8 mouse cellular contexts compared by ENCODE assay signal in genomic region chr1:63112865-63113261, GRCm38 (mm10). TPM values are rescaled to one million over a fixed set of nuclear protein-coding genes. Genes with fewer than 3 reads are reported as not detected.
DNase-seq lines count a peak whose midpoint lies in the region; ATAC-seq lines count a peak whose summit lies in the region.

No protein-coding gene starts in this region.

- peak overlapping the region; percentile 84 for H3K4me2 ChIP-seq in limb, embryonic 12.5 days
- H3K4me2 ChIP-seq in midbrain, embryonic 13.5 days (replicated peaks) = peak overlapping the region; percentile 86
- peak overlapping the region; percentile 80 for H3K4me2 ChIP-seq in stomach, embryonic 14.5 days (replicated peaks; ENCODE audit: low read depth, low read length)

- peak; percentile 47 for DNase-seq in CD4-positive, CD25-positive, alpha-beta regulatory T cell, adult 2 months (ENCODE audit: low read depth, low spot score)
- DNase-seq in forebrain, embryonic 10.5 days (ENCODE audit: extremely low spot score, low spot score) = peak; percentile 45
- DNase-seq in heart, postnatal 36 days = peak; percentile 31 to 61

- no peak for ATAC-seq in CD4-positive, CD25-positive, alpha-beta regulatory T cell, adult 4 months
- no peak for ATAC-seq in limb, embryonic 12.5 days (ENCODE audit: insufficient number of reproducible peaks, insufficient read depth, low FRiP score, low TSS enrichment, low read depth)
- ATAC-seq in midbrain, embryonic 13.5 days = peak; percentile 25; the same call in 1 of the 2 replicates
- 0 out of 2 replicates have a peak, but pooled peaks have one; percentile 4 for ATAC-seq in stomach, embryonic 14.5 days (ENCODE audit: insufficient number of reproducible peaks, insufficient read depth, low FRiP score, low read depth)

- intact Hi-C loops in heart, postnatal 36 days (cut with DNase I) = no loop called here

- no peaks in the 10 kb centered on the region for H3K9me3 ChIP-seq in forebrain, embryonic 10.5 days
- no peaks in the 10 kb centered on the region for H3K9me3 ChIP-seq in limb, embryonic 12.5 days
- no peaks in the 10 kb centered on the region for H3K9me3 ChIP-seq in midbrain, embryonic 13.5 days
- H3K9me3 ChIP-seq in stomach, embryonic 14.5 days (ENCODE audit: control insufficient read depth, low read depth, low read length) = no peaks in the 10 kb centered on the region

- H3K9ac ChIP-seq in limb, embryonic 12.5 days (replicated peaks) = peak overlapping the region; percentile 100
- H3K9ac ChIP-seq in midbrain, embryonic 13.5 days (replicated peaks) = peak overlapping the region; percentile 99
- H3K9ac ChIP-seq in stomach, embryonic 14.5 days (replicated peaks; ENCODE audit: low read depth, low read length) = peak overlapping the region; percentile 100

- H3K27ac ChIP-seq in brown adipose tissue, adult 24 weeks (replicated peaks; ENCODE audit: low read depth, low read length) = peak overlapping the region; percentile 64
- peak overlapping the region; percentile 100 for H3K27ac ChIP-seq in forebrain, embryonic 10.5 days
- peak overlapping the region; percentile 100 for H3K27ac ChIP-seq in limb, embryonic 12.5 days
- H3K27ac ChIP-seq in midbrain, embryonic 13.5 days = peak overlapping the region; percentile 98
- H3K27ac ChIP-seq in stomach, embryonic 14.5 days (ENCODE audit: low read length) = peak overlapping the region; percentile 100

- H3K4me3 ChIP-seq in brown adipose tissue, adult 24 weeks (ENCODE audit: insufficient read depth, low read depth, low read length) = peak overlapping the region; percentile 81
- peak overlapping the region; percentile 98 for H3K4me3 ChIP-seq in forebrain, embryonic 10.5 days
- H3K4me3 ChIP-seq in limb, embryonic 12.5 days (replicated peaks) = peak overlapping the region; percentile 95
- H3K4me3 ChIP-seq in midbrain, embryonic 13.5 days (replicated peaks) = peak overlapping the region; percentile 95
- peak overlapping the region; percentile 87 for H3K4me3 ChIP-seq in stomach, embryonic 14.5 days (ENCODE audit: low read depth, low read length)

- peaks cover 15% of the 10 kb centered on the region for H3K4me1 ChIP-seq in brown adipose tissue, adult 24 weeks (ENCODE audit: control insufficient read depth, insufficient read depth, insufficient read length, low read length)
- H3K4me1 ChIP-seq in forebrain, embryonic 10.5 days = peaks cover 42% of the 10 kb centered on the region
- peaks cover 35% of the 10 kb centered on the region for H3K4me1 ChIP-seq in limb, embryonic 12.5 days (replicated peaks)
- H3K4me1 ChIP-seq in midbrain, embryonic 13.5 days (replicated peaks) = peaks cover 49% of the 10 kb centered on the region
- H3K4me1 ChIP-seq in stomach, embryonic 14.5 days (ENCODE audit: control insufficient read depth, insufficient read depth, low read length) = peaks cover 22% of the 10 kb centered on the region; the same call in 1 of the 2 replicates

- H3K27me3 ChIP-seq in forebrain, embryonic 10.5 days (ENCODE audit: poor library complexity, severe bottlenecking) = no peaks in the 10 kb centered on the region
- no peaks in the 10 kb centered on the region for H3K27me3 ChIP-seq in limb, embryonic 12.5 days
- H3K27me3 ChIP-seq in midbrain, embryonic 13.5 days = no peaks in the 10 kb centered on the region
- H3K27me3 ChIP-seq in stomach, embryonic 14.5 days (ENCODE audit: control insufficient read depth, insufficient read depth, low read length) = no peaks in the 10 kb centered on the region

- WGBS in forebrain, embryonic 10.5 days = 5% methylated on average over 11 of the region's 11 CpGs
- 6% methylated on average over 11 of the region's 11 CpGs for WGBS in limb, embryonic 12.5 days
- WGBS in midbrain, embryonic 13.5 days = 7% methylated on average over 11 of the region's 11 CpGs
- WGBS in stomach, embryonic 14.5 days = 1% methylated on average over 11 of the region's 11 CpGs

- H3K36me3 ChIP-seq in forebrain, embryonic 10.5 days (replicated peaks) = peaks cover 12% of the 10 kb centered on the region; the same call in 1 of the 2 replicates
- no peaks in the 10 kb centered on the region for H3K36me3 ChIP-seq in limb, embryonic 12.5 days
- H3K36me3 ChIP-seq in midbrain, embryonic 13.5 days = no peaks in the 10 kb centered on the region
- no peaks in the 10 kb centered on the region for H3K36me3 ChIP-seq in stomach, embryonic 14.5 days (ENCODE audit: control insufficient read depth, insufficient read depth, low read length)

RNA-seq across cellular contexts. Expression of gene Ino80d, which starts 1.6 kb away (rescaled TPM):
- polyA plus RNA-seq in CD4-positive, CD25-positive, alpha-beta regulatory T cell, adult 4 months (2017; shearing (Covaris generic)) = 10 to 100 TPM; 23.8 to 36.8 TPM
- 3.7 and 5.2 TPM in 2 replicates for polyA plus RNA-seq in brown adipose tissue, adult 24 weeks (2012; ENCODE audit: insufficient read depth, insufficient read length, missing spikeins)
- polyA plus RNA-seq in forebrain, embryonic 10.5 days (2016; fragmentation: Nextera tagmentation; extraction: Ambion mirVana) = 9.9 and 11.1 TPM in 2 replicates
- total RNA-seq in heart, postnatal 36 days (2021) = 10 to 100 TPM; 18.9 to 21.1 TPM
- 9.9 and 10.8 TPM in 2 replicates for polyA plus RNA-seq in limb, embryonic 12.5 days (2016; fragmentation: Nextera tagmentation; extraction: Ambion mirVana)
- 9.7 and 12.2 TPM in 2 replicates for polyA plus RNA-seq in midbrain, embryonic 13.5 days (2015; fragmentation: Nextera tagmentation; extraction: Ambion mirVana)
- 19.3 and 20.0 TPM in 2 replicates for polyA plus RNA-seq in stomach, embryonic 14.5 days (2014; fragmentation: Nextera tagmentation; extraction: Ambion mirVana)

Comparison
In these comparisons a context has a peak if more than half of its experiments do, and no peak if none do; other contexts are left out.
1. ATAC-seq: peak in midbrain, embryonic 13.5 days (single experiment) and stomach, embryonic 14.5 days (single experiment); none in CD4-positive, CD25-positive, alpha-beta regulatory T cell, adult 4 months (single experiment) and limb, embryonic 12.5 days (single experiment).
2. Peak in every context shown above with its lines, with median percentiles within 50 percentile points of each other: DNase-seq, H3K27ac ChIP-seq, H3K4me3 ChIP-seq, H3K4me2 ChIP-seq and H3K9ac ChIP-seq.